Mouse (Mus musculus) left cerebral cortex, adult 18-20 months (tissue): ENCODE results near the gene Slc5a4b. TPM values are rescaled to one million over a fixed set of nuclear protein-coding genes. Genes with fewer than 3 reads are reported as not detected.

Source experiments
- microRNA-seq, 2 experiments: library from miRNA; unstranded; fragments of <30 nt; microRNA quantifications; one replicate each; pipeline ENCODE4 v1.2.0; 2021
- total RNA-seq, 2 experiments: library from RNA; stranded (reverse); gene quantifications; 2 replicates each; pipeline ENCODE4 v1.2.3; 2021

The Slc5a4b gene
- total RNA-seq, 2 experiments from 2014 or later = not detected

Small RNA genes within 50 kb of the gene (microRNA-seq; reads per million reads assigned to microRNA genes)
- gene Mir6409 = 0 reads per million in 2 experiments

Other genes with a start within 250 kb of the Slc5a4b start
- gene Derl3, start 217.5 kb downstream of the Slc5a4b start, total RNA-seq = 1 to 10 TPM; 4.0 to 4.9 TPM
- gene Smarcb1, start 189.3 kb downstream of the Slc5a4b start, total RNA-seq = 10 to 100 TPM; 74.5 to 79.4 TPM
- gene Chchd10, start 177.8 kb downstream of the Slc5a4b start, total RNA-seq = 100 to 1,000 TPM; 416 to 479 TPM
- gene Mmp11, start 174.5 kb downstream of the Slc5a4b start, total RNA-seq = 1 to 10 TPM; 2.8 to 3.0 TPM
- not detected for gene Gm867, start 170.3 kb downstream of the Slc5a4b start, total RNA-seq
- not detected for gene Vpreb3, start 167.9 kb downstream of the Slc5a4b start, total RNA-seq
- gene Gm5134, start 156.4 kb downstream of the Slc5a4b start, total RNA-seq = not detected
- gene Zfp280b, start 78.3 kb downstream of the Slc5a4b start, total RNA-seq = 10 to 100 TPM; 15.4 to 17.5 TPM
- gene Slc5a4a, start 36.5 kb upstream of the Slc5a4b start, total RNA-seq = not detected
- 10 to 100 TPM; 62.1 to 70.2 TPM for gene Prmt2, start 126.9 kb upstream of the Slc5a4b start, total RNA-seq
- gene S100b, start 142.9 kb upstream of the Slc5a4b start, total RNA-seq = 100 to 1,000 TPM; 157 to 173 TPM
- 10 to 100 TPM; 62.6 to 63.3 TPM for gene Dip2a, start 234.3 kb upstream of the Slc5a4b start, total RNA-seq